Mouse (Mus musculus) thymus, postnatal 14 days (tissue): ENCODE measurements around the gene Mok.
A peak's percentile ranks its signal among the peaks of the same experiment; 100 is the strongest.

ENCODE experiments used
- DNase-seq: peaks from one replicate; pipeline ENCODE4 v3.0.0; 2021

Mok gene

GRCm38 (mm10) chr12:110846191-110846765 is 5.5 kb upstream of the Mok start:
- DNase-seq, result no peak

- peak; percentile 59 for DNase-seq
Measured at GRCm38 (mm10) chr12:110845131-110845880, 4.6 kb upstream of the Mok start.

GRCm38 (mm10) chr12:110844227-110845130 is 3.7 kb upstream of the Mok start:
- DNase-seq, result no peak

DNA sequence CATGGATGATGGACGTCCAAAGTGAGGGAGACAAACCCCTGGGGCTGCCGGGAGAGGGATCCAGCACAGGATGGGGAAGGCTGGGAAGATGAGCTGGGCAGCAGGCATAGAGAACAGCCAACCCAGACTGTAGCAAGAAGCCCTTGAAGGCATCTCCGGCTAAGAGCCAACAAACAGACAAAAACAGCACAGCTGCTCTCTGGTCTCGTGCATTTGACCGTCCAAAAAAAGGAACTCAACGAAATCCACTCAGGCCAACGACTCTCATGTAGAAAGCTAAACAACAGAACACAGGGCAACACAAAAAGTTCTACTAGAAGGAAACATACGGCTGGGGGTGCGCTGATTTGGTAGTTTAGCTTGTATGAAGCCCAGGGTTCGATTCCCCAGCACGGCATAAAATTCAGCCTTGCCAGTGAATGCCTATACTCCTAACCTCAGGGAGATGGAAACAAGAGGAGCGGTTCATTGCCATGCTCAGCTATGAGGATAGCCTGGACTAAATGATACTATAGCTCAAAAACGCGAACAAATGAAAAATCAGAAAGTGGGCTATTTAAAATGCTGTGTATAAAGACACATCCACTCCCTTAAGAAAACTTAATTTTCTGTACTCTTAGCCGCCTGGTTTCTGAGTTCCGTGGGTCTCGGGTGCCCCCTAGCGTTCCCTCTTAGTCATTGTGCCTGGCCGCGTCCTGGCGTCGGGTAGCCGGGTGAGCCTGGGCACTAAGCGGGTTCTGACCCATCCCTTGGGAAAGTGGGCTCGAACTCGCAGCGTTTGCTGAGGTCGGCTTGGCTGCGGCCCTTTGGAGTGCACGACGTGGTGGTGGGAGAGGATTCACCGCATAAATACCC is 2.7 kb upstream of the Mok start:
- peak; percentile 80 for DNase-seq

DNA sequence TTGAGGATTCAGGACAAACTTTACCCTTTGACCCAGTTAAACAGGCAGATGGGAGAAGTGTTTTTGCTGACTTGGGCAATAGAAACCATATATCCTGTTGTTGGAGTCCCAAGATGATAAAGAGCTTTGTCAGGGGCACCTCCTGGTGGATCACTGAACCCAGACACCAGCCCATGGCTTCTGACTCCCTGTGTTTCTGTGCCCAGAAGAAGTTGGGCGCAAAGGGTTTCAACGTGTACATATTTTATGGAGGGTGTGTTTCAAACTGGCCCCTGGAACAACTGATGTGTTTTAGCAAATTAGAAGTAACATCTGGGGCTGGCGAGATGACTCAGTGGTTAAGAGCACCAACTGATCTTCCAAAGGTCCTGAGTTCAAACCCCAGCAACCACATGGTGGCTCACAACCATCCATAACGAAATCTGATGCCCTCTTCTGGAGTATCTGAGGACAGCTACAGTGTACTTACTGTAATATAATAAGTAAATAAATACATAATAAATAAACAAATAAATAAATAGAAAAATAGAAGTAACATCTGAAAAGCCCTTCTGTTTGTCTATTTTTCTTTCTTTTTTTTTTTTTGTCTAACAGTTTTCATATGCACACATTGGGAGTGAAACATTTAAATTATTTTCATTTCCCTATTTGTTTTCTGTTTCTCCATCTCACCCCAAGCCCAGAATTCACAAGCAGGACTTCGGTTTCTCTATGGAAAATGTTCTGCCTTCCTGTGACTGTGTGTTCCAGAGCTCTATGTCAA is 1.2 kb upstream of the Mok start:
- DNase-seq, result no peak

DNA sequence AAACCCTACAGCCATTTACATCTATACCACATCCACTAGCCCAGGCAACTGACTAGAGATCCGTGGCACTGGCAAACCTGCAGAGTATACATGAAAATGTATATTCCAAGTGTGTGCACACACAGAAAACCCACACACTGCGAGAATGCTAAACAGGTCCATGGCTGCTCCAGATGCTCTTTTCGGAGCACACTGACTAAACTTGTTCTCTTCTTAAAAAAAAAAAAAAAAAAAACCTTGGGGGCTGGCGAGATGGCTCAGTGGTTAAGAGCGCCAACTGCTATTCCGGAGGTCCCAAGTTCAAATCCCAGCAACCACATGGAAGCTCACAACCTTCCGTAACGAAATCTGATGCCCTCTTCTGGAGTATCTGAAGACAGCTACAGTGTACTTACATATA is 2.9 kb downstream of the Mok start:
- DNase-seq, result no peak

DNA sequence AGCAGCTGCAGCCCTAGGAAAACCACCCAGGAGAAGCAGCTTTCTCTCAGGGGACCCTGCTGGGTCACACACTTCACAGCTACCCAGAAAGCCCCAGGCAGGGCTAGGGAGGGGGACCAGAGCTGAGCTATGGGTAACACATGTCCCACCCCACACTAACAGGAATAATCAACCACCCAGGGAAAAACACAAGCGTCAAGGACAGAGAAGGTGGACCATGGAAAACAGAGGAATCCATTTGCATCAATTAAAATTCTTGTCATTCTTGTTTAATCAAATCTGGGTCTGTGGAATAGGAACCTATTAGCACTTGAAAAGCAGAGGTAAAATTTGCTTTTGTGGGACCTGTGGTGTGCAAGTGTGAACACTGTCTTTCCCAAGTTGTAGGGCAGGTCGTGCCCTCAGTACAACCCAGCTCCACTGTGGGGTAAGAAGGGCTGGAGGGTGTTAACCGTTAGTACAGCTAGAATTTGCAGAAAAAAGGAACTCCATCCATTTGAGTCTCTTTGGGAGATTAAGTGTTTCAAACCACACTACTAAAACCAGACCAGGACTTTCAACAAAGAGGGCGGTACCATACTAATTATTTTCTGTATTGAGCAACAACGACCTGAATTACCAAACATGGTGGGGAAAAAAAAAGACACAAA is 3.4 kb downstream of the Mok start:
- DNase-seq, result no peak

DNA sequence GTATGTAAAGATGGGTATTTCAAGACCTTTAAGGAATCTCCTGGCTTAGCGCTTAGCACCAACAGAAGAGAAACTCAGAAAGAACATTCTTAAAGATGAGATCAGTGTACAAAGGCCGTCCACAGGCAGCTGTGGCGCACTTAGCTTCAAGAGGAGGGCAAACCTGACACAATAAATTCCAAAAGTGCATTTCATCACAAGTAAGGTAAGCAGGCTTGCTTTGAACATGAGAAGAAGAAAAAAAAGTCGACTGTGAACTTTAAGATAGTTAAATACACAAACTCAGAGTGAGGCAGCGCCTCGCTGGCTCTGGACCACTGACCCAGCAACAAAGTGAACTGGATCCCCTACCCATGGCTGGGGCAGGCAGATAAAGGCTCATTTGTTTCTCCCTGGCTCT is 4.0 kb downstream of the Mok start:
- DNase-seq, result no peak

- no peak for DNase-seq
Measured at GRCm38 (mm10) chr12:110835182-110835581, 5.6 kb downstream of the Mok start.

DNA sequence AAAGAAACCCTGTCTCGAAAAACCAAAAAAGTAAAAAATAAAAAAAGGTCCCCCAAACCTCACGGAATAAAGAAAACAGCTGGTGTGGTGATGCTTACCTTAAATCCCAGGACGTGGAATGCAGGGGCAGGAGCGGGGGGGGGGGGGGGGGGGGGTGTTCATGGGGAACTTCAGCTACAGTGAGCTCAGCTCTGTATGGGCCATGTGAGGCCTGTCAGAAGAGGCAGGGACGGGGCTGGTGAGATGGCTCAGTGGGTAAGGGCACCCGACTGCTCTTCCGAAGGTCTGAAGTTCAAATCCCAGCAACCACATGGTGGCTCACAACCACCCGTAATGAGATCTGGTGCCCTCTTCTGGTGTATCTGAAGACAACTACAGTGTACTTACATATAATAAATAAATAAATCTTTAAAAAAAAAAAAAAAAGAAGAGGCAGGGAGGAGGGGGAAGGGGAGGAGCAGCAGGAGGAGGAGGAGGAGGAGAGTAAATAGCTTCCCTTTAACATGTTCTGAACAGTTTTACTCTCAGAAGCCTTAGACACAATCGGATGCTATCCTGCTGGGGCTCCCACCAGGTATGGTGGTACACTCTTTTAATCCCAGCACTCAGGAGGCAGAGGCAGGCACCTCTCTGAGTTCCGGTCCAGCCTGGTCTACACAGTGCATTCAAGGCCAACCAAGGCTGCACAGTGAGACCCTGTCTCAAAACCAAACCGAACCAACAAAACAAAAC is 10.3 kb downstream of the Mok start:
- DNase-seq, result no peak

- DNase-seq, result no peak
Measured at GRCm38 (mm10) chr12:110828908-110829307, 11.8 kb downstream of the Mok start.

GRCm38 (mm10) chr12:110822366-110822765 is 18.4 kb downstream of the Mok start:
- DNase-seq, result no peak

DNA sequence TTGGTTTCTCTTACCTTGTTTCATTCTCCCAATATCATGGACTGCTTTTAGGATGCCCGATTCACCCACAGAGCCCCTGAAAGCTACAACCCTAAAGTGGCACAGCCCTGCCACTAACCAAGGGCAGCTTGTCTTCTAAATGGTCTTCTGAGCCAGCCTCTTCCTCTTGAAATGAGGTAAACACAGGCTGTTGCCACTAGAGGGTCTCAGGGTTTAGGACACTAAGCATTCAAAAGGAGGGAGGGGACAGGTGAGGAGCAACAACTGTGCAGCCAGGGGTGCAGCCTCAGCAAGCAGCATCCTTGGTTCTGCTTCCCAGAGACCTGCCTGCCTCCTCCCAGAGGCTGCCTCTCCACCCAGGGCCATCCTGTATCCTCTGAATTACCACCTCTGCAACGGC is 19.0 kb downstream of the Mok start:
- DNase-seq, result no peak

DNA sequence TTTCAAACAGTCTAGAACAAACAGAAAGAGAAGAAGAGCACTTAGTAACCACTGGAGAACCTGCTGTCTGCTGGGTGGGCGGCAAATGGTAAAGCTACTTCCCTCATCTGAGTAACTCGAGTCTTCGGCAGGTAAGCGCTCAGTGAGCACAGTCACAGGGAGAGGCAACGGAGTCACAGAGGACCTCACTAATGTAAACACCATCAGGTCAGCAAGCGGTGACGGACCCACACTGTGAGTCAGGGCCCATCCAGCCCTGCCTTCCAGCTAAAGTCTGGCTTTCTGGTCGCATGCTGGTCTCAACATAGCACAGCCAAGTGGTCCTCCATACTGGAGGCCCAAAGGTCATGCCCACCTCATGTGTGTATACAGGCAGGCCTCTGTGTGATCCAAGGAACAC is 21.4 kb downstream of the Mok start:
- DNase-seq, result no peak

DNA sequence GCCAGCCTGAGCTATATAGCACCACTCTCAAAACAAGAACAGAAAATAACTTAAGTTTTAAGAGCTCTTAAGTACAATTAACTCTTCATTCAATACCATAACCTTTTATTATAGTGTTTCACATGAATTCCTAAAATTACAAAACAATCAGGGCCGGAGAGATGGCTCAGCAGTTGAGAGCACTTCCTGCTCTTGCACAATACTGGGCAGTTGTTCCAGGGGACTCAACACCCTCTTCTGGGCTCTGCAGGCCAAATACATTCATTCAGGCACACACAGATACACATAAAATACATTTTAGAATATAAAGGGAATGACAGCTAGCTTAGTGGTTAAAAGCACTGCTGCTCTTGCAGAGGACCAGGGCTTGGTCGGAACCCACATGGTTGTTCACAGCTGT is 23.9 kb downstream of the Mok start:
- DNase-seq, result no peak

GRCm38 (mm10) chr12:110814924-110815323 is 25.8 kb downstream of the Mok start:
- no peak for DNase-seq

DNA sequence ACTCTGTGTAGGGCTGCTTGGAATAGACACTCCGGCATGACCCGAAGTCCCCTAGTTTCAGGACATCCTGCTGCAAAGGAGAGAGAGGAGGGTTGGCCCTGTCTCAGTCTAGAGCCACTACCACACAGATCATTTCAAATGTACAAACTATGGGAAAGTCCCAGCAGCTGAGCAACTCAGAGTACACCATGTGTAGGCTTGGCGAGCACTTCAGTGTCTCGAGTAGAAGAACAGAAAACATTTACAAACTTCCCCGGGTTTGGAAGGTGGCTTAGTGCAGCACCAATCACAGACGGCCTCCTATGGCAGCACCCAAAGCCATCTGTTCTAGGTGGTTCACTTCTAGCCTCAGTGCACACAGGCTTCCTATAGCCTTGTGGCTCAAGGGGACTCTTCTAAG is 27.1 kb downstream of the Mok start:
- no peak for DNase-seq

- no peak for DNase-seq
Measured at GRCm38 (mm10) chr12:110813132-110813531, 27.6 kb downstream of the Mok start.

DNA sequence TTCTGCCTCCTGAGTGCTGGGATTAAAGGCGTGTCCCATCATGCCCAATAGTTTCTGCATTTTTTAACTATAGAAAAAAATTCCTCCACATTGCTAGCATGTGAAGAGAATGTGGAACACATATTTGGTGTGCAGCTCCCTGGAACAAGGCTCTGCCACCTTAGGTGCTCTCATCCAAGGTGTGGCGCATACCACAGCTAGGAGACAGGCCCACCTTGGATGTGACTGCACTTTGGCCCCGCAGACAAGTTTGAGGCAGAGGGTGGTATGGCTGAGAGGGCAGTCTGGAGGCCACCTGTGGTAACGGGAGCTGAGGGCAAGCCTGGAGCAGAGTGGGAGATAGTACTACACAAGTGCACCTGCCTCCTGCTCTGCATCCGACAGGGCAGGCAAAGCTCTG is 31.9 kb downstream of the Mok start:
- DNase-seq, result no peak

- no peak for DNase-seq
Measured at GRCm38 (mm10) chr12:110808430-110808829, 32.3 kb downstream of the Mok start.
